Comparison of ENCODE assay signal across 18 mouse cellular contexts in the genomic region with DNA sequence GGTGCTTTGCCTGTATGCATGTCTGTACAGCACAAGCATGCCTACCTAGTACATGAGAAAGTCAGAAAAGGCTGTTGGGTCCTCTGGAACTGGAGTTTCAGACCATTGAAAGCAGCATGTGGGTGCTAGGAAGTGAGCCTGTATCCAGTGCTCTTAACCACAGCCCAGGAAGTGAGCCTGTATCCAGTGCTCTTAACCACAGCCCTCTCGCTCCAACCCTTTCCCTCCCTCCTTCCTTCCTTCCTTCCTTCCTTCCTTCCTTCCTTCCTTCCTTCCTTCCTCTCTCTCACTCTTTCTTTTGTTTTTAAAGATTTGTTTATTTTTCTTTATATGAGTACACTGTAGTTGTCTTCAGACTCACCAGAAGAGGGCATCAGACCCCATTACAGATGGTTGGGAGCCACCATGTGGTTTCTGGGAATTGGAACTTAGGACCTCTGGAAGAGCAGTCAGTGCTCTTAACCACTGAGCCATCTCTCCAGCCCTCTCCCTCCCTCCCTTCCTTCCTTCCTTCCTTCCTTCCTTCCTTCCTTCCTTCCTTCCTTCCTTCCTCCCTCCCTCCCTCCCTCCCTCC. TPM values are rescaled to one million over a fixed set of nuclear protein-coding genes. Genes with fewer than 3 reads are reported as not detected.
"Had no signal": no experiment of that assay in that cellular context is flagged by ENCODE, and none has a peak within 500 bp of the region (broad histone marks: within the 10 kb centered on the region; RNA-seq: fewer than 3 reads in every experiment).

No protein-coding gene starts in this region.

RNA-seq across cellular contexts. Expression of a gene that starts 5.4 kb away (rescaled TPM):
- total RNA-seq: layer of hippocampus, adult 18-20 months; left cerebral cortex, postnatal 10 days; left cerebral cortex, postnatal 4 days; liver, adult 2 months; megakaryocyte, adult 5-6 weeks had no signal
- polyA plus RNA-seq: intestine, embryonic 15.5 days; kidney, embryonic 16.5 days; limb, embryonic 13.5 days; liver, adult 2 months; liver, embryonic 15.5 days; lung, embryonic 15.5 days; midbrain, embryonic 10.5 days; midbrain, embryonic 15.5 days; neural tube, embryonic 13.5 days; stomach, embryonic 14.5 days; testis, adult 2 months; thymus, adult 2 months; urinary bladder, adult 2 months had no signal

RNA-seq across cellular contexts. Expression of a gene that starts 5.4 kb away (rescaled TPM):
- total RNA-seq: layer of hippocampus, postnatal 10 days; left cerebral cortex, postnatal 10 days; liver, adult 2 months had no signal
- polyA plus RNA-seq: liver, adult 2 months; urinary bladder, adult 2 months had no signal

RNA-seq across cellular contexts. Expression of a gene that starts 17.9 kb away (rescaled TPM):
- total RNA-seq: liver, adult 2 months had no signal

RNA-seq across cellular contexts. Expression of a gene that starts 18.4 kb away (rescaled TPM):
- polyA plus RNA-seq: liver, adult 2 months had no signal
